Mouse (Mus musculus) urinary bladder, postnatal 25 days (tissue): ENCODE results near the gene Borcs5.
A peak's percentile ranks its signal among the peaks of the same experiment; 100 is the strongest.
"Not testable (repeated sequence)": the region's sequence is repeated elsewhere in the genome, so short reads cannot be mapped to it uniquely, and the experiment has no call there.

Source experiments
- DNase-seq: peaks from one replicate; pipeline ENCODE4 v3.0.0; 2022; ENCODE audit warnings: low spot score

The Borcs5 gene

GRCm38 (mm10) chr6:134673712-134674111 is 34.4 kb downstream of the Borcs5 start:
- not testable (repeated sequence) for DNase-seq

DNA sequence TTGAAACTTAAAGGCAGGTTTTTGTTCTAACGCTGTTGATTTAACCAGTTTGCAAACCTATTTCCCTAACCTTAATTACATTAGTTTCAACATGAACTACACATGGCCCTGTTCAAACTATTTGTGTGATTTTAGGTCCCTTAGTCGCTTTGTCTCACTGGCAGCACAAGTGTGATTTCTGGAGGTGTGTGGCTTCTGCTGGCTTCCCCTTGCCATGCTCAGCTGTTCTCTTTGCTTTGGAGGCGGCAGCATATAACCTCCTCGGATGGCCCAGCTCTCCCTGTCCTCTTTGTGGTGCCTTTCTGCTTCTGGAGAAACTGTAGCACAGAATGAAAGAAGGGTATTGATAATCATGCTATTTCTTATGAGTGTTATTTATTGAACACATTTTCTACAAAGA is 38.2 kb downstream of the Borcs5 start:
- DNase-seq = no peak

DNA sequence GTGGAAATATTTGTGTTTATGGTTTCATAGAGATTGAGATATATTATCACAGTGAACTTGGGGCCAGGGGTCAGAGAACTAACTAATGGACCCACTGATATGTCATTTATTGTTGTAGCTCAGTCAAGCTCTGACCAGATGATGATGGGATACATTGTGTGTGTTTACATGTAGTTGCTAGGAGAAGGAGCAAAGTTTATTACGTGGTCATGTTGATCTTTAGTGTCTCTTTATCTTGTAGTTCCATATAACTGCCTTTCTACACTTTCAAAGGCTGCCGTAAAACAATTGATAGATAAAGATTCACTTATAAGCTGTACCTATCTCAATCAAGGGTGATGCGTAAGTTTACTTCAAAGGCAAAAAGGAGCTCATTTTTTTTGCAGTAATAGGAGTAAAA is 38.7 kb downstream of the Borcs5 start:
- no peak for DNase-seq

GRCm38 (mm10) chr6:134679330-134679729 is 40.0 kb downstream of the Borcs5 start:
- not testable (repeated sequence) for DNase-seq

GRCm38 (mm10) chr6:134684354-134684915 is 45.1 kb downstream of the Borcs5 start:
- no peak for DNase-seq

DNA sequence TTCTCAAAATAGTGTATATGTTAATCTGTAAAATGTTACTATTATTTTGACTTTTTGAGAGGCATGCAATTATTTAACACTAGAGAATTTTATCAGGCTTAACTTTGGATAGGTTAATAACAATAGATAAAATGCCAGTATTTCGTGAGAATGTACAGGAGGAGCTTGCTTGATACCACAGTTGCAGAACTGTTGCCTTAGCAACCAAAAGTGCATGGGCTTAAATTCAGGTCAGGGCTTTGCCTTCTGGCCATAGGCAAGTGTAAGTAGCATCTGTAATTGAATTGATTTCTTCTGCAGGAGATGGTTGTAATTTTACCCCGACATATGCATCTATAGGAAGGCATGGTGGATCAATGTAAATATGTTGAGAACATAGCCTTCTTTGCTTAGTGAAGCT is 45.7 kb downstream of the Borcs5 start:
- no peak for DNase-seq

DNA sequence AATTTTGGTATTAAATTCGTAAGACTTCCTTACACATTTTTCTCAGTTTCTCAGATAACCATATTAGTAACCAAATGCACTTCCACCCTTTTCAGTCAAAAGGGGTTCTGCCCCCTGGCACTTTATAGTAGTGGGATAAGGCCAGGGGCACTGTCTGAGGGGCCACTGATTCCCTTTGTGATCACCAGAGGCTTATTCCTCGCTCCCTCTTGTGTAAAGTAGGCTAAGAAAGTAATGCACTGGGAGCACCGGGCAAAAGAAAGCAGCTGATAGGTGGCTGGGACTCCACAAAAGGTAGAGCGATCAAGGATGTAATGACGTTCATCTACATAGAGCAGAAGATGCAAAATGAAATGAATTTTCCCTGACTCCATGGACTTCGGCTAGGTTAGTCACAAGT is 46.2 kb downstream of the Borcs5 start:
- no peak for DNase-seq

DNA sequence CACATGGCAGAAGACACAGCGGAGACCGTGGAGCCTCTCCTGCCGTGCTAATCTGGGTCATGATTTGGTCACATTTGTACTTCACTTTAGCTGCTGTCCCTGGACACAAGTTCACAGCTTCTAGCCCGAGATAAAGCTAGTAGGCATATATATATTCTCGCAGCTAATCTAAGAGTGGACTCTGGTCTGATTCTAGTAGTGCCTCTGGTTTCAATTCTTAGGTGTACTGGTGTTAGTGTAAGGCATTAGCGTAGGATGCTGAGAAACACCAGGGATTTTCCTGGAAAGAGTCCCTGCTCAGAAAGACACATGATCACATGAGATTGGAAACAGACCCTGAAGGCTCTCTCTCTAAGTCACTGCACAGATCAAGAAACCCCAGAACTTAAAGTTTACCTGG is 55.2 kb downstream of the Borcs5 start:
- no peak for DNase-seq

DNA sequence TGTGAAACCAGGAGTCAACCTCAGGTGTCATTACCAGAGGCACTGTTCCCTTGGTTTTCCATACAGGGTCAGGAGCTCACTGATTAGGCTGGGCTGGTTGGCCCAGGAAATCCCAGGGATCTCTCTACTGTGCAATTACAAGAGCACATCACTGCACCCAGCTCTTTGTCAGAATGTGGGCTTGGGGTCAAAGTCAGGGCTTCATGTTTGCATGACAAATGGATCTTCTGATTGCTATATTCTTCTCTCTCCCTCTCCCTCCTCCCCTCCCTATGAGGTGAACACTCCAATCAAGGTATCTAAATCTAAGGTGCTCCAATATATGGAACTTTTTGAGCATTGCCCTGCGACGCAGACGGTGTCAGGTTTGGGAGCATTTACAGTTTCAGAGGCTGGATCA is 55.7 kb downstream of the Borcs5 start:
- no peak for DNase-seq

DNA sequence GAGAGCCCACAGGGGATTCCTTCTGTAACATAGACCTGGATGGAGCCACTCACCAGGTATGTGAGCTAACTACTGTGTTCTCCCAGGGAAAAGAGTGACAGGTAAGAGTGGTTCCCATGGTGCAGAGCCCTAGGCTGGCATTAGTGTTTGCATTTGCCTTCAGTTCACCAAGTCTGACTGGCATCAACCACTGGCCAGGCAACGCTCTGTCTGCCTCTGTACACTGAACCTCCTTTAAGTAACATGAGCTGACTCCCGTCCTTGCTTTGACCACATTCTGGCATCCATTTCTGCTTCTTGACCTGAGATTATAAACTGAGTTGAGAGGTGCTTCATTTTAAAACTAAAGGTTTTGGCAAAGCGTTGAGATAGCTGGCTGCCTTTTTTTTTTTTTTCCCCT is 56.3 kb downstream of the Borcs5 start:
- no peak for DNase-seq

DNA sequence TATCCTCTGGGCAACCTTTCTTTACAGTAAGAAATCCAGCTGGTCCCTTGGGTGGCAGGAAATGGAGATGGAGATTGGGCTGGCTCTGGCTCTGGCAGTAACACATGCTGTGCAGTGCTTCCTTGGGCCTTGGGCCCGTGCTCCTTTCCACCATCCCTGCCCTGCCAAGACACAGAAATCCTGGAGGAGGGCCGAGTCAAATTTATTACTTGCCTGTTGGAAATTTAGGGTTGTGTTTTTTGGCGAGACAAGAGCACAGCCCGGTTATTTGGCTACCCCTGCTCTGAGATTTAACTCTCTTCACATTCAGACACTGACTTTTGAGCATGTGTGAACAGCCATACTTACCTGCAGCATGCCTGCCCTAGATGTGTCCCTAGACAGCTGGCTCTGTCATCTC is 56.8 kb downstream of the Borcs5 start:
- peak; percentile 34 for DNase-seq

DNA sequence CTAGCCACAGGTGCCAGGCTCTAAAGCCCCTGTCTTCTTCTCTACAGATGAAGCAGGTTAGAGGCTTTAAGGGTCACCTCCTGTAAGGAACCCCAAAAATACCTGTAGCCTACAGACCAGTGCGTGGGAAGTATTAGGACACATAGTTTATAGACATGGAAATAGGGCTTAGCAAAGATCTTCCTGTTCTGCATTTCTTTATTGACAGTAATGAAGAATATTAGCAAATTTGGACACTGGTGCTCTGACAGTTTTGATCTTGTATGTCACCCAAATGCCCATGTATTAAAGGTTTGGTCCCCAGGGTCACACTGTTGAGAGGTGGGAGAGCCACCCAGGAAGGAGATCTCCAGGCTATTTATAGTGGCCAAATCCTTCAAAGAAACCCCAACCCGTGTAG is 57.2 kb downstream of the Borcs5 start:
- no peak for DNase-seq

- DNase-seq = no peak
These were observed 58.9 kb downstream of the Borcs5 start for GRCm38 (mm10) chr6:134698243-134698642.

GRCm38 (mm10) chr6:134700451-134701210 is 61.3 kb downstream of the Borcs5 start:
- no peak for DNase-seq

- no peak for DNase-seq
These were observed 61.9 kb downstream of the Borcs5 start for GRCm38 (mm10) chr6:134701211-134701602.

DNA sequence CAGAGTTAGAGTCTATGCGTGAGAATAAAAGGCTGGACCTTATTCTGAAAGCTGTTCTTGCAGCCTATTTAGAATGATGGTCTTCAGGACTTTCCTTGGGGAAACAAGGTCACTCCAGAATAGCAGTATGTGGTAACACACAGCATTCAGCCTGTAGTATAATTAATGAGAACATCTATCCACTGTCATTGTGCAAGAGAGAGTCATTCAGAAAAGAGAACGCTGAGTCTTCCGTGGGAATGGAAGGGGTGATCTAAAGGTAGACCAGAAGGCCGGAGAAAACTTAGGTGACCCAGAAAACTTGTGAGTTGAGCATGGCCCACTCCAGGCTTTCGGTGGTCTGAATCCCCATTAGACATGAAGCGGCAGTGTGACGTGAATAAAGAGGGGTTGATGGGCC is 62.9 kb downstream of the Borcs5 start:
- no peak for DNase-seq

GRCm38 (mm10) chr6:134703053-134703690 is 63.9 kb downstream of the Borcs5 start:
- DNase-seq = no peak

- DNase-seq = no peak
These were observed 67.2 kb downstream of the Borcs5 start for GRCm38 (mm10) chr6:134706467-134706866.

DNA sequence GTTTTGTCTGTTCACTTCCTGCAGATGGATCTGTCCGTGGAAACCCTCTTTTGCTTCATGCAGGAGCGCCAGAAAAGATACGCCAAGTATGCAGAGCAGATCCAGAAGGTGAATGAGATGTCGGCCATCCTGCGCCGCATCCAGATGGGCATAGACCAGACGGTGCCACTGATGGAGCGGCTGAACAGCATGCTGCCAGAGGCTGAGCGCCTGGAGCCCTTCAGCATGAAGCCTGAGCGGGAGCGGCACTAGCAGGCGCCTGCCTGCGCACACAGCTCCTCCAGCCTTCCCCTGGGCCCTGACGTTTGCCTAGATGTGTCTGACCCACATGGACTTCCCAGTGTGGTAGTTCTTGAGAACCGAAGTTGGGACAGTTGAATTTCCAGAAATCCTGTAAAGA is 70.7 kb downstream of the Borcs5 start:
- no peak for DNase-seq

DNA sequence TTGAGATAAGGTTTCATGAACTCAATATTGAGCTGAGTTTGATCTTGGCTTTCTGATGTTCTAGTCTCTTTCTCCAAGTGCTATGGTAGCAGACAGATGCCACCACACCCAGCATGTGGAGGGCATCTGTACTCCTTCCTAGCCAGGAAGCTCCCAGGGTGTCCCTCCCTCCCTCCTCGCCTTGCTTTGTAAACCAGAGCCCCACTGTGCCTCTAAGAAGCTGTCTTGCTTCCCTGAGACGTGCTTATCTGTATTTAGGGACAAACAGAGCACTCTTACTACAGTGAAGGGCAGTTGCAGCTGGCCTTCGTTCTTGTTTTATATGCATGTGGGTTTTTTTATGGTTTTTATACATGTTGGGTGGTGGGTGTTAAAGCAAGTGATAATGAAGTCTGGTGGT is 74.0 kb downstream of the Borcs5 start:
- DNase-seq = no peak

- no peak for DNase-seq
These were observed 74.6 kb downstream of the Borcs5 start for GRCm38 (mm10) chr6:134713897-134714296.

- DNase-seq = no peak
These were observed 76.9 kb downstream of the Borcs5 start for GRCm38 (mm10) chr6:134716168-134716587.

DNA sequence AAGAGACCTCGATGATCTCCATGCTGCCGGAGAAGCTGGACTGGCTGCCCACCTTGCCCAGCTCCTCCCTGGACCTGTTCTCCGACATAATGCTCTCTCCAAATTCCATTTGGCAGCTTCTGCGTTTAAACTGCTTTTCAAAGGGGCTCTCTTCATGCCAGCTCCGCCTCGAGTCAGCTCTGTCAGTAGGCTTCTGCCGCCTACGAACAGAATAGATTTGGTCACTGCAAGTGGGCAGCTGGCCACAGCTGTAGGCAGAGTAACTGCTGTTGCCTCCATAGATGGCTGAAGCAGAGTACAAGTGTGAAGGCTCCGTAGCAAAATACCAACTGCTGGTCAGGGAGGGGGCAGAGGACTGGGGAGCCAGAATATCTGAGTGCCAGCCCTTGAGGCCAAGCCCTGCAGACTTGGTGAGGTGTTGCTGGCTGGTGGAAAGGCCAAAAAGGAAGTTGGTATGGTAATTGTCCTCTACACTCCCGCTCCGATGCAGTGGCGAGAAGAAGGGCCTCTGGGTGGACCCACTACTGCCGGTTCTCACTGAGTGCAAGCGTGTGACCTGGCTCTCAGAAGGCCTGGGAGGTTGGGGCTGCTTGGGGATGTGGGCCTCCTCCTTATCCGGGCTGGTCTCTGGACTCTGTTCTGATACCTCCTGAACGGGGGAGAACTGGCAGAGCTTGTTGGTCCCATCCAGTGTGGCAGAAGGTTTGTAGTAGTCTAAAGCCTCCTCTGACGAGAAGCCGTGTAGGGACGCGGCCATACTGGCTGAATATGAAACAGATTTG is 78.8 kb downstream of the Borcs5 start:
- DNase-seq = no peak
